Mouse (Mus musculus) ES-Bruce4 (cell line): ENCODE measurements around the gene Zfp36l1.
A peak's percentile ranks its signal among the peaks of the same experiment; 100 is the strongest.

ENCODE experiments used
- CTCF ChIP-seq: IDR thresholded peaks from one replicate; pipeline ENCODE4 v1.8.1; 2011; ENCODE audit warnings: low read depth, low read length
- EP300 ChIP-seq: IDR thresholded peaks from 2 replicates; pipeline ENCODE4 v1.6.1; 2011; ENCODE audit warnings: low read depth, low read length; ENCODE audit not compliant: insufficient read depth
- POLR2A ChIP-seq: IDR thresholded peaks from one replicate; pipeline ENCODE4 v1.8.1; 2011; ENCODE audit warnings: low read length; ENCODE audit not compliant: insufficient read depth

DNA sequence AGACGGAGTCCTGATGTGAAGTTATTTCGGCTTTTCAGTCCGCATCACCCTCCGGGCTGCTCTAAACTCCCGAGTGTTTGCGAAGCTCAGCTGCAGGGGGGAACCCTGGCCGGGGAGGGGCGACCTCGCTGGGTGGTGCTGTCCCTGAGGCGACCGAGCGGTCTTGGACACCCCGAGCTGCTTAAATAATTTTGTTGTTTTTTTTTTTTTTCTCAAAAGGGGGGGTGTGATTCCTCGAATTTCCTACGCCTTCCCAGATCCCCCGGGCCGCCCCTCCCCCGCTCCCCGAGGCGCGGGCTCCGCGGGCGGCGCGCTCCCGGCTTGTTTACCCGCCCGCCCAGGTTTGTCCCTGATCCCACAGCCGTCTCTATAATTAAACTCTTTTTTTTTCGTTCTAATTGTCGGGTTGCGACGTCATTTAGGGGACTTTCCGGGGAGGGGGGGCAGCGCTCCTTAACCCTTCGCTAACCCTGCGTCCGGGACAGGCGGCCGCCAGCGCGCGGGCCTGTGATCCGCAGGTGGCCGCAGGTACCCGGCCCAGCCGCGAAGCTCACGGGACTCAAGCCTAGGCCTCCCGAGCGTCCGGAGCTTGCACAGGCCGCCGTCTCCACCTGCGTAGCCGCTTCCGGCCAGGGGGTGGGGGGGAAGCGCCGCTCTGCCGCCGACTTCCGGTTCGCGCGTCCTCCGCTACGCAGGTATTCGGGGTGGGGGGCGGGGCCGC is 2.5 kb upstream of the Zfp36l1 start:
- no peak for TF ChIP-seq CTCF
- TF ChIP-seq POLR2A: no peak
- TF ChIP-seq EP300: peak; percentile 20; the same call in 1 of the 2 replicates
